Mouse (Mus musculus) gastrocnemius, adult 2 months (tissue): ENCODE measurements at regions not wholly inside any gene's neighbourhood (a gene's known extent, or its start where the extent isn't known, plus 50 kb on each side); places are given as distances from the start of the nearest gene placed in this dataset.

Source experiments
- DNase-seq: peaks from one replicate; pipeline ENCODE4 v3.0.0; 2022
- H3K27ac ChIP-seq: fragments of 200-600 bp; 2 replicates; pipeline ENCODE4 v1.8.1; 2022; ENCODE audit warnings: mild to moderate bottlenecking
- H3K4me3 ChIP-seq: fragments of 200-600 bp; 2 replicates; pipeline ENCODE4 v1.8.1; 2022; ENCODE audit warnings: mild to moderate bottlenecking, moderate library complexity
- CTCF ChIP-seq: fragments of 200-600 bp; IDR thresholded peaks from 2 replicates; pipeline ENCODE4 v1.8.1; 2022; ENCODE audit warnings: antibody characterized with exemption, mild to moderate bottlenecking, moderate library complexity
- intact Hi-C: fragments of 180-260 bp; cut with DNase I; formaldehyde crosslinking; loops from one replicate; pipeline ENCODE4 v1.15.1; 2025

DNA sequence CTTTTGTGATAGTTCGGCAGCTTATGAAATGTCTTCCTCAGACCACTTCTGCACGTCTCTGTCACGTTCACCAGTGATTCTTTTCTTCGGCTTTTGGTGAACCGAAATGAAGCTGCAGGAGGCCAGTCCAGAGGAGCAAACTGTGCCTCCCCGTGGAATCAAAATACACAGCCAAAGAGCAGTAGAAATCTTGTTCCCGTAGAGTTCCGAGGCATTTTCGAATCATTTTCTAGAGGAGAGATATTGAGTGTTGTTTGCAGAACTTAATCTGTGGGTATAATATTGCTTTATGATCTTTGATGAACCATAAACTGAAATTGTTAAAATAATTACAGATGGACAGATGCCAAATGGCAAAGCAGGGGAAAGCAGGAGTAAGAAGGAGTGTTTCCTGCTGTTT lies 52.4 kb upstream of the Akirin2 start:
- intact Hi-C loops = no loop called here
- Histone ChIP-seq H3K27ac (no peak overlapping the region), H3K4me3 (no peak overlapping the region)
- DNase-seq = no peak
- no peak for TF ChIP-seq CTCF

DNA sequence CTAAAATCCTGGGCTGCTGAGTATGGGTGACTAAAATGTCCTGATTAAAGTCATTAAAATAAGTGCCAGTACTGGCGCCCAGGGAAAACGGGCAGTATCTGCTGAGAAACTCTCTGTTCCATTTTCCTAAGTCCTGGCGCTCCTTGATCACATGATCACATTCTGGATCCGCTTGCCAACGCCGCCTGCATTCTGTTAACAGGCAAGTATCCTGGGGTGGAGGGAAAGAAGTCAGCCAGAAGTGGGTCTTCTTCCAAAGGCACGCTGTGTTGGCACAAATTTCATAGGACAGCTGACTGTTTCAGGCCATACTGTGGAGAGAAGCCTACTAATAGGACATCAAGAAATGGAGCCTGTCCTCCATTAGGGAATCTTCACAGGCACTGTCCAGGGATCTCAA lies 52.0 kb upstream of the Akirin2 start:
- intact Hi-C loops = no loop called here
- no peak for DNase-seq
- no peak for TF ChIP-seq CTCF
- Histone ChIP-seq H3K4me3 (no peak overlapping the region), H3K27ac (no peak overlapping the region)

DNA sequence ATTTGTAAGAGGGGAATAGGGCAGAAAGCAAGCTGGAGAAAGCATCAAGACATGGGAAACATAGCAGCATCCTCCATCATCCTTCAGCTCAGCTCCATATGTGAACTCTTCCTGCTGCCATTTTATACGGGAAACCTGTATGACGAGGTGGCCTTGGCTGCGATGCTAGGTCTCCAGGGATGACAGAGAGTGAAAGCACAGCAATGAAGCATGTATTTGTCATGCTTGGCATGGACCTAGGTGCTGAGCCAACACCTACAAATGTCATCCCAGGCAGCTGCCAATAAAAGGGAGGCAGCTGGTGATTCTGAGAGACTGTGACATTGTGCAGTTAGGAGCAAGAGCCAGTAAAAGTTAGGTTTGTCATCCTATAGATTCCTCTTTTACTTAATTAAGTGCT lies 51.0 kb upstream of the Akirin2 start:
- H3K4me3 ChIP-seq = no peak overlapping the region

More for the DNA sequence above, 51.0 kb upstream of the Akirin2 start:
- H3K27ac ChIP-seq = no peak overlapping the region
- intact Hi-C loops = no loop called here
- TF ChIP-seq CTCF = no peak
- no peak for DNase-seq
